Mouse (Mus musculus): ENCODE results near the gene Atp6v0b. TPM values are rescaled to one million over a fixed set of nuclear protein-coding genes. Genes with fewer than 3 reads are reported as not detected.

The Atp6v0b gene
- polyA plus RNA-seq, 1 experiment from 2014 or later: 492 TPM

Other genes with a start within 250 kb of the Atp6v0b start
- gene Dmap1, start 205.1 kb downstream of the Atp6v0b start, polyA plus RNA-seq (2015; fragmentation: Nextera tagmentation; extraction: Ambion mirVana): 74.9 and 76.6 TPM in 2 replicates
- gene Gm12845, start 162.9 kb downstream of the Atp6v0b start, polyA plus RNA-seq (2015; fragmentation: Nextera tagmentation; extraction: Ambion mirVana): not detected in 2 replicates
- 0.12 TPM in 1 of 2 replicates, not detected in the other for gene Klf17, start 121.7 kb downstream of the Atp6v0b start, polyA plus RNA-seq (2015; fragmentation: Nextera tagmentation; extraction: Ambion mirVana)
- gene Slc6a9, start 52.8 kb downstream of the Atp6v0b start, polyA plus RNA-seq (2015; fragmentation: Nextera tagmentation; extraction: Ambion mirVana): 22.8 and 27.7 TPM in 2 replicates
- gene Ccdc24, start 14.8 kb downstream of the Atp6v0b start, polyA plus RNA-seq (2015; fragmentation: Nextera tagmentation; extraction: Ambion mirVana): 1.6 and 2.8 TPM in 2 replicates
- gene B4galt2, start 3.8 kb downstream of the Atp6v0b start, polyA plus RNA-seq (2015; fragmentation: Nextera tagmentation; extraction: Ambion mirVana): 45.2 and 45.4 TPM in 2 replicates
- gene Dph2, start 4.7 kb upstream of the Atp6v0b start, polyA plus RNA-seq (2015; fragmentation: Nextera tagmentation; extraction: Ambion mirVana): 24.0 and 24.8 TPM in 2 replicates
- gene Ipo13, start 27.7 kb upstream of the Atp6v0b start, polyA plus RNA-seq (2015; fragmentation: Nextera tagmentation; extraction: Ambion mirVana): 64.4 and 74.5 TPM in 2 replicates
- gene Artn, start 42.4 kb upstream of the Atp6v0b start, polyA plus RNA-seq (2015; fragmentation: Nextera tagmentation; extraction: Ambion mirVana): 0.78 and 0.84 TPM in 2 replicates
- 10.5 and 10.8 TPM in 2 replicates for gene St3gal3, start 247.6 kb upstream of the Atp6v0b start, polyA plus RNA-seq (2015; fragmentation: Nextera tagmentation; extraction: Ambion mirVana)

All from hindbrain, embryonic 13.5 days (tissue).